Mouse (Mus musculus): ENCODE data around the gene H2-M10.5. TPM values are rescaled to one million over a fixed set of nuclear protein-coding genes. Genes with fewer than 3 reads are reported as not detected.
"Not testable (repeated sequence)": the region's sequence is repeated elsewhere in the genome, so short reads cannot be mapped to it uniquely, and the experiment has no call there.

Gene H2-M10.5
- total RNA-seq (2021) = not detected

DNA sequence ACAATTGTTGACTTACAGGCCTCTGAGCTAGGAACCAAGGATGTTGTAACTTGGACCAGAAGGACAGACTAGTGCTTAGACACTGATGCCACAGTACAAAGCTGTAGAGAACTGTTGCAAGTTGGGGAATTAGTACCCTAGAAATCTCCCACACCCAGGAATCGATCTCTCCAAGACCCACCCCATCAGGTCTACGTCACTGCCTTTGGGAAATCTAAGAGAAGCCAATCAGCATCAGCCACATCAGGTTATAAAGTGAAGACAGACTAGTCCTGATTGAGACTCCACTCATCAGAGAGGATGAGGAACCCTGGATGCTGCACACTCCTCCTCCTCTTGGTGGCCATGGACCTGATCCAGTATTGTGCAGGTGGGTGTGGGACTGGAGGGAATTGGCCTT lies at the start of gene H2-M10.5:
Gene H2-M10.5 (plus strand): TSS at position 301 of the 400 bp plus-strand sequence.
- DNase-seq; intact Hi-C loops (cut with DNase I): not testable (repeated sequence)

DNA sequence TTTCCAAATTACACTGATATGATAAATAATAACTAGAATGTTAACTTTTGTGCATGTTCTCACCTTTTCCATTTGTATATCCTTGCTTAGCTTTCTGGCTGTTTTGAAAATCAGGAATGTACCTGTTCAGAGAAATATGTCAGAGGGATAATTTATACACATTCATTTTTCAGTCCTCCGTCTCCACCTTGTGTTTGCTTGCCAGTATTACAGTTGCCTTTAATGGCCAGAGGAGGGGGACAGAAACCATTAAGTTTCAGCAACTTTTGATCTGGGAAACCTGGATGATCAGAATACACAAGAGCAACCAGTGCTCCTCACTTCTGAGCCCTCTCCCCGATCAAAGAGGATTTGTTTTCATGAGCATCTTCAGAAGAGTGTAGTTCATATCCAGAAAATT lies 46.7 kb upstream of the H2-M10.5 start:
- peak; percentile 1 for DNase-seq
- intact Hi-C loops (cut with DNase I) = no loop called here

DNA sequence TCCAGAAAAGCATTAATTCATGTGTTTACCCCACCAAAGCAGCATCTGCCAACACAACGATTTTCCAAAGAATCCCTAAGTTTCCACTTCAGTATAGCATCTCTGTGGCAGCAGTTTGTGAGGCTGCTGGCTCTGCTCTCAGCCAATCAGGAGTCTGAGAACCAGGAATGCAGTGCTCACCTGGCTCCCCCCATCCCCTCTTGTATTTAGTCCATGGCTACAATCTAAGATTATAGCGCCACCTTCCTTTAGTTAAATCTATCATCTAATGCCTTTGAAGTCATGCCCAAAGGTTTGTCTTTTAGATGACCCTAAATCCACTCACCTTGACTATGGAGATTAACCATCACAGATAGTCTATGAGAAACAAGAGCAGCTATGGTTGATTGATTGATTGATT lies 8.9 kb upstream of the H2-M10.5 start:
- no peak for DNase-seq
- intact Hi-C loops (cut with DNase I) = no loop called here

DNA sequence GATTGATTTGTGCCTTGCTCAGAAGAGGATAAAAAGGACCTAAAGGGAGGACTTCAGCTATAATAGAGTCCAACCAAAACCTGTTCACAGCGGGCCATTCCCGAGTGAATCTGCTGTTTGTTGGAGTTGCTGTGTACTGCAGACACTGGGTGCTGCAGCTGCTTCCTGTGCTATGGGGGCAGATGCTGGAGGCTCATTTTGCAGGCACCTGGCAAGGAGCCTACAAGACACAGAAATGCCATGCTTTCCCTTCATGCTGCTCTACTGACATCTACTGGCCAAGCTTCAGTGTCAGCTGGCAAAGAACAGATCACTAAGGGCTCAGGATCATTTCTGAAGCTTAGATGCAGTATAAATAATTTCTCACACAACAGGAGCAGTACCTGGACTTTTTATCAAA lies 8.5 kb upstream of the H2-M10.5 start:
- peak; percentile 72 for DNase-seq
- intact Hi-C loops (cut with DNase I) = not testable (repeated sequence)

DNA sequence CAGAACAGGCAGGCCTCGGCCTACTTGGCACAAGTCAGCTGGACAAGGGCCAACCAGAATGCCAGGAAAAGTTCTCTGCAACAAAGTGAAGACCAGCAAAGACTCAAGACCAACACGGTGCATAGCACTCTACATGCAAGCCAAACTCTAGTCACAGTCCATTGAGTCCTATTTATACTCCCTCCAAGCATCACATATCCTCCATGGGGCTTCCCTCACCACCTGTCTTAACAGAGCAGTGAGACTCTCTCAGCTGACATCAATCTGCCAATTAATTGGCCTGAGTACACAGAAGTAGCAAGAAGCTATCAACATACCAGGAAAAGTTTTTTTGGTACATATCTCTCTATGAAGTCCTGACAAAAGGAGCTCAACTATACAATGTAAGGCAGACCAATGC lies 7.3 kb upstream of the H2-M10.5 start:
- intact Hi-C loops (cut with DNase I); DNase-seq: not testable (repeated sequence)

DNA sequence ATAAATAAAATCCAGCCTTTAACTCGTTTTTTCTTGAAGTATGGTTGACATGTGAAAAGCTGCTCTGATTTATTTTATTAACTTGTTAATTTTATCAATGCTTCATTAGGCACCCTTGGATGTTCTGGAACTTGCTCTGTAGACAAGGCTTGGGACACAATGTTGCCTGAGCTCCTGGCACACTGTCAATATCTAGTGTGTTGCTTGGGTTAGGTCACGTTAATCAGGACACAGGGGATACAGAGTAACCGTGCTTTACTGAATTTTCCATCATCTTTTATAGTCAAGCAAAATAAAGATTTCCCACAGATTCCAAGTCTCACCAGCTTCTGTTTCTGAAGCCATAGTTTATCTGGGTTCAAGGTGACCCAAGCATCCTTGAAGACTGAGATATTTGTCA lies 8.8 kb downstream of the H2-M10.5 start:
- intact Hi-C loops (cut with DNase I) = no loop called here
- DNase-seq = no peak

DNA sequence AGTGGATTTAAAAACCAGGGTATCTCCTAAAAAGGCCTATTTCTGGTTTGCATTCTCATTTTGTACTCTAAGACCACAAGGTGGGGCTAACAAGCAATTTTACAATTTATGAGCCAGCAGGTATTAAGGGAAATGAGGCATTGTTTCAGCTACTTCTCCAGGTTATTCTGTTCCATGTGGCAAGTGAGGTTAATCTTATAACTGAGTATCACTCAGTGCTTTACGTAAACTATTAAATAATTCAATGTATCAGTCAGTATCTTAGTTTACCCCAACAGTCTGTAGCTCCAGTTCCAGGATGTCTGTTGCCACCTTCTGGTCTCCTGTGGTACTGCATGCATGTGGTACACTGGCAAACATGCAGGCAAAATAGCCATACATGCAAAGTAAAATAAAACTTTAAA lies 13.8 kb downstream of the H2-M10.5 start:
- peak; percentile 32 for DNase-seq
- intact Hi-C loops (cut with DNase I) = not testable (repeated sequence)

DNA sequence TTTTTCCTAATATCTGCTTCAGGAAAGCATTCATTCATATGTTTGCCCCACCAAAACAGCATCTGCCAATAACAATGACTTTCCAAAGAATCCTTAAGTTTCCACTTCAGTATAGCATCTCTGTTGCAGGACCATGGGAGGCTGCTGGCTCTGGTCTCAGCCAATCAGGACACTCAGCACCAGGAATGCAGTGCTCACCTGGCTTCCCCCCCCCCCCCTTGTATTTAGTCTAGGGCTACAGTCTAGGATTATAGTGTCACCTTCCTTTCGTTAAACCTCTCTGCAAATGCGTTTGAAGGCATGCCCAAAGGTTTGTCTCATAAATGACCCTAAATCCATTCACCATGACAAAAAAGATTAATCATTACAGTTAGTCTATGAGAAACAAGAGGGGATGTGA lies 15.6 kb downstream of the H2-M10.5 start:
- DNase-seq = no peak
- intact Hi-C loops (cut with DNase I) = no loop called here

DNA sequence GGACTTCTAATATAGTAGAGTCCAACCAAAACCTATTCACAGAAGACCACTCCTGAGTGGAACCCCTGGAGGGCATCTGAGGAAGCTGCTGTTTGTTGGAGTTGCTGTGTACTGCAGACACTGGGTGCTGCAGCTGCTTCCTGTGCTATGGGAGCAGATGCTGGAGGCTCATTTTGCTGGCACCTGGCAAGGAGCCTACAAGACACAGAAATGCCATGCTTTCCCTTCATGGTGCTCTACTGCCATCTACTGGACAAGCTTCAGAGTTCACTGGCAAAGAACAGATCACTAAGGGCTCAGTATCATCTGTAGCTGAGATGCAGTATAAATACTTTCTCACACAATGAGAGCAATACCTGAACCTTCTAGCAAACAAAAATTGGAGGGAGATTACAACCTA lies 16.1 kb downstream of the H2-M10.5 start:
- intact Hi-C loops (cut with DNase I) = not testable (repeated sequence)
- peak; percentile 87 for DNase-seq

DNA sequence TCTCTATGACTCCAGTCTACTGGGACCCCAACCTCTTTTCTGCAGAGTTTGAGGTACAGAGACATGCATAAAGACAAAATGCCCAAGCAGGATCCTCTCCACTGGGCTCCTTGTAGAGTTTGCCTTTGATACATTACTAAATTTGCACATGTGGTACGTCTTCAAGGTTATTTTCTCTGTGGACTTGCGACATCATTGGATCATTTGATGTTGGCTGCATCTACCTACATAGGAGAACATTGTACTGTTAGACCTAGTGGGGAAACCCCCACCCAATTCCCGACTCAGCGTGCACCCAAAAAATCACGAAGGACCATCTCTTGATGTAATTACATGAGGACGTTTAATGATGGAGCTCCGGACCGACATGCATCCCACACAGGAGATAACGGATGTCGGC lies 26.8 kb downstream of the H2-M10.5 start:
- no peak for DNase-seq
- intact Hi-C loops (cut with DNase I) = no loop called here

DNA sequence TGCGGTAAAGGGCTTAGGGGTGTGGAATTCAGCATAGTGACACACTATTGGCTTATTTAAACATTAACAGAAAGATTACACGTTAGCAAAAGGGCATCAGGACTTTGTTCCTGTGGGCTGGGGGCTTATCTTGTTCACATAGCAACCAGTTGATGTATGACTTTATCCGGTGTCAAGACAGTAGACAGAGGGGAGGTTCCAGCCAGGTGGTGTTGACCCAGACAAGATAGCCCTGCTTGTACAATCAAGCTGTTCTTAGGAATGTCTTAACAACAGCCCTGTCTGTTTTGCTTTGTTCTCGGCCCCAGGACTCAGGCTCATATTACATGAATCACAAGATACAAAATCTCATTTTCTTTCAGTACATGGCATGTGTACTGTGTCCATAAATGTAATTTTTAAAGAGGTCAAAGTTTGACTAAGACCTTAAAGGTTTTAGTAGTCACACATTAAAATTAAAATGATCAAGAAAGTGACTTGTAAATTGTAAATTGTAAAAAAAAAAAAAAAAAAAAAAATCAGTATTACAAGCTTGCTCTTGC lies 27.3 kb downstream of the H2-M10.5 start:
- intact Hi-C loops (cut with DNase I) = loop anchor here (10.0 kb wide), 1 partner anchor 445 kb away; no protein-coding TSS in a partner anchor
- DNase-seq = not testable (repeated sequence)

DNA sequence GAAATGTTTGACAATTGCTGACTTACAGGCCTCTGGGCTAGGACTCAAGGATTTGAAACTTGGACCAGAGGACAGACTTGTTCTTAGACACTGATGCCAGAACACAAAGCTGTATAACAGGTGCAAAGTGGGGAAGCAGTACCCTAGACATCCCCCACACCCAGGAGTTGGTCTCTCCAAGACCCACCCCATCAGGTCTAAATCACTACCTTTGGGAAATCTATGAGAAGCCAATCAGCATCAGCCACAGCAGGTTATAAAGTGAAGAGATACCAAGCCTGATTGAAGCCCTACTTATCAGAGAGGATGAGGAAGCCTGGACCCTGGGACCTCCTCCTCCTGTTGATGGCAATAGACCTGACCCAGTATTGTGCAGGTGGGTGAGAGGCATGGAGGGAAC lies 39.2 kb downstream of the H2-M10.5 start, which contains the start of gene H2-M10.6:
Gene H2-M10.6 (plus strand): TSS at position 301 of the 400 bp plus-strand sequence.
- intact Hi-C loops (cut with DNase I) = no loop called here
- no peak for DNase-seq

DNA sequence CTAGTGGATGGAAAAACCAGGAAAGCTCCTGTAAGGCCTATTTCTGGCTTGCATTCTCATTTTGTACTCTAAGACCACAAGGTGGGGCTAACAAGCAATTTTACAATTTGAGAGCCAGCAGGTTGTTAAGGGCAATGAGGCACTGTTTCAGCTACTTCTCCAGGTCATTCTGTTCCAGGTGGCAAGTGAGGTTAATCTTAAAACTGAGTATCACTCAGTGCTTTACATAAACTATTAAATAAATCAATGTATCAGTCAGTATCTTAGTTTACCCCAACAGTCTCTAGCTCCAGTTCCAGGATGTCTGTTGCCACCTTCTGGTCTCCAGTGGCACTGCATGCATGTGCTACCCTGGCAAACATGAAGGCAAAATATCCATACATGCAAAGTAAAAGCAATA lies 51.3 kb downstream of the H2-M10.5 start:
- intact Hi-C loops (cut with DNase I) = no loop called here

DNA sequence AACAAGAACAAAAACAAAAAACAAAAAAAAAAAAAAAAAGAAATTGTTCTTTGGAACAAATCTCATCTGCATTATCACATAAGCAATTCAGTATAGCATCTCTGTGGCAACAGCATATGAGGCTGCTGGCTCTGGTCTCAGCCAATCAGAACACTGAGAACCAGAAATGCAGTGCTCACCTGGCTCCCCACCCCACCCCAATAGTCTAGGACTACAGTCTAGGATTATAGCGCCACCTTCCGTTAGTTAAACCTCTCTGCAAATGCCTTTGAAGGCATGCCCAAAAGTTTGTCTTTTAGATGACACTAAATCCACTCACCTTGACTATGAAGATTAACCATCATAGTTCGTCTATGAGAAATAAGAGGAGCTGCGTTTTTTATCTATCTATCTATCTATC lies 52.8 kb downstream of the H2-M10.5 start:
- intact Hi-C loops (cut with DNase I) = no loop called here
- peak; percentile 18 for DNase-seq

More for the DNA sequence above, 51.3 kb downstream of the H2-M10.5 start:
- peak; percentile 52 for DNase-seq

Other genes with a start within 250 kb of the H2-M10.5 start
- not detected for gene H2-M11, start 225.8 kb upstream of the H2-M10.5 start, total RNA-seq (2021)
- gene H2-M9, start 130.2 kb upstream of the H2-M10.5 start, total RNA-seq (2021) = not detected
- not detected for gene H2-M1, start 100.7 kb upstream of the H2-M10.5 start, total RNA-seq (2021)
- not detected for gene H2-M10.6, start 39.3 kb downstream of the H2-M10.5 start, total RNA-seq (2021)
- gene Trim26, start 64.2 kb downstream of the H2-M10.5 start, total RNA-seq (2021) = 10 to 100 TPM; 33.4 to 36.8 TPM
- not detected for gene Trim15, start 94.3 kb downstream of the H2-M10.5 start, total RNA-seq (2021)
- not detected for gene Trim10, start 96.7 kb downstream of the H2-M10.5 start, total RNA-seq (2021)
- gene Trim40, start 117.2 kb downstream of the H2-M10.5 start, total RNA-seq (2021) = not detected
- gene Trim31, start 125.2 kb downstream of the H2-M10.5 start, total RNA-seq (2021) = not detected
- gene Rnf39, start 170.0 kb downstream of the H2-M10.5 start, total RNA-seq (2021) = 1 to 10 TPM; 1.7 TPM
- gene Ppp1r11, start 178.8 kb downstream of the H2-M10.5 start, total RNA-seq (2021) = 10 to 100 TPM; 81.7 to 91.9 TPM
- 10 to 100 TPM; 25.8 to 30.3 TPM for gene Znrd1, start 185.6 kb downstream of the H2-M10.5 start, total RNA-seq (2021)
- 1 to 10 TPM; 2.3 to 4.5 TPM for gene Znrd1as, start 185.7 kb downstream of the H2-M10.5 start, total RNA-seq (2021)
- 1 to 10 TPM in 1 of 2 experiments, not detected in 1; 1.1 TPM for gene 2410137M14Rik, start 208.3 kb downstream of the H2-M10.5 start, total RNA-seq (2021)
- 1 to 10 TPM; 6.0 to 6.5 TPM for gene H2-M5, start 216.6 kb downstream of the H2-M10.5 start, total RNA-seq (2021)
- gene Zfp57, start 228.3 kb downstream of the H2-M10.5 start, total RNA-seq (2021) = 100 to 1,000 TPM; 218 to 227 TPM